Mouse (Mus musculus): ENCODE results near the gene Ccdc142.

Ccdc142 gene

DNA sequence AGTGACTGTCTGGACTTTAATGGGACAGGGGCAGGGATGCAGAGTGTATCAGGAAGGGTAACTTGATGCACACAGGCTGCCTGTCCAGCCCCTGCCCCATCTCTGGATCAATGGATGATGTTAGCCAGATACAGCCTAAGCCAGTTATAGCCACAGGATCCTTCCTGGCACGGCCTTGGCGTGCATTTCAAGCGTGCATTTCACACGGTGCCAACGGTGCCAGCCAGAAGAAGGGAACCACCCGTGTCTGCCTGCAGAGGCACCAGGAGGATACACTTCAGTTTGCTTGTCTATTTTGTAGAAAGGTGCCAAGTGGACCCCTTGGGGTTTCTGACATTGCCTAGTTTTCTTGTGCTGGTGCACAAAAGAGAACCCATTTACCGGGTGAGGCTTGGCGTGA, 38.6 kb downstream of the Ccdc142 start:
- ATAC-seq (ENCODE audit: low TSS enrichment), result no peak

DNA sequence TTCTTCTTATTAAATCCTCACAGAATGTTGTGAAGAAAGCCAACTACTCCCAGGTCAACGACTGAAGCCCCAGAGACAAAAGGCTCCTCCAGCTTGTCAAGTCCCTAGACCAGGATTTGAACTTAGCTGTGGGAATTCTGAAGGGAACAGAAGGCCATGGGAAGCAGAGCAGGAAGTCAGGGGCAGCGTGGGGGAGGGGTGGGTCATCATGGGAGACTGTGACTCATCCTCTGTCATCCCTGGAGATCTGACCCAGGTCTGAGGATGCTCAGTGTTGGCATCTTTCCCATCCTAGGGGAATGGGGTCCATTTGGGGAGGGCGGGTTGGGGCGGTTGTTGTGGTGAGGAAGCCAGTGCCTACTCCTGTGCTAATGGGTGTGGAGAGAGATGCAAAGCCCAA, 40.2 kb downstream of the Ccdc142 start:
- ATAC-seq (ENCODE audit: low TSS enrichment), result no peak

DNA sequence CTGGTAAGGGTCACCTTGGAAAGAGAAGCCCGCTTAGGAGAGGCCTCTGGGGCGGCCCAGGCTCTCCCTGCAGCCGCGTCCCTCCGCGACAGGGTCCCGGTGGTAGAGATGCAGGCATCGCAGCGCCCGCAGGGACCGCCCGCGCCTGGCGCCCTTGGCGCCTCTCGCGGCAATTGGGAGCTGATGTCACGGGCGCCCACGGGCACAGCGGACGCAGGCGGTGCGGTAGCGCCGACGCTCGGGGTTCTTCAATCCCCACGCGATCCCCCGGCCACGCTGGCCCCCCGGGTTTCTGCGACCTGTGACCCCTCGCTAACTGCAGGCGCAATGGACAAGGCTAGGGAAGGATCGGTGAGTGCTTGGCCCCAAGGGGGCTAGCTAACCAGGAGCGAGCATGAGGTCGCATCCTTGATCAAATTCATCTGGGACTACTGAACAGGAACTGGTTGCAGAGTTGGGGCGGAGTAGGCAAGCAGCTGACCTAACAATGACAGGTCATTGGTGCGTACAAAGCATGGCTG, 40.9 kb downstream of the Ccdc142 start:
- ATAC-seq (ENCODE audit: low TSS enrichment), result peak; percentile 55

DNA sequence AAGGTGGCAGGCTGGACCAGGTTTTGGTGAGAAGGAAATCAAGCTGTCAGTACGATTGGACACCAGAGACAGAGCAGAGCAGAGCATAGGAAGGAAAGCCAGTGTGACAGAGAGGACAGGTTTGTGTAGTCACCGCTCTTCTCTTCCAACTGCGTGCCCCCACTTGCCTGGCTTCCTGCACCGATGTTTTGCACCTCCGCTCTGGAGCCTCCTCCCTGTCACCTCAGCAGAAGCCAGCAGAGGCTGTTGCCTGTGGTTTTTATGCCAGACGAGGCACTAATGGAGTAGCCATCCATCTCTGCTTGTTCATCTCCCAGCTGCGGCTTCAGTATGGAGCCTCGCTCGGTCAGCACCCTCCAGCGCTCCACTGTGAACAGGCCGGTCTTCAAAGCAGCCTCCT, 41.5 kb downstream of the Ccdc142 start:
- ATAC-seq (ENCODE audit: low TSS enrichment), result peak; percentile 53

DNA sequence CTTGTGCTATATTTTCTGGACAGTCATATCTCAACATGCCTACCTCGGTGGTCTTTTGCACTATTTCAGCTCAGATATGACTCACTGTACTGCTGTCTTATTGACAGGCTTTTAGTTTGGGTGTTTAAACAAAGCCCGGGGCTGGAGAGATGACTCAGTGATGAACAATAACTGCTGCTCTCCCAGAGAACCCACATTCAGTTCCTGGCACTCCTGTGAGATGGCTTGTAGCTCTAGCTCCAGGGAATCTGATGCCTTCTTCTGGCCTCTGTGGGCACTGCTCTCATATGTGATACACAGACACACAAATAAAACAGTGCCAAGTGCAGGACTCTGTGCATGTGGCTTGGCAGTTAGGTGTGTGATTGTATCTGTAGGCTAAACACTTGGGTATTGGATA, 43.8 kb downstream of the Ccdc142 start:
- ATAC-seq (ENCODE audit: low TSS enrichment), result peak; percentile 18; the same call in 1 of the 2 replicates

DNA sequence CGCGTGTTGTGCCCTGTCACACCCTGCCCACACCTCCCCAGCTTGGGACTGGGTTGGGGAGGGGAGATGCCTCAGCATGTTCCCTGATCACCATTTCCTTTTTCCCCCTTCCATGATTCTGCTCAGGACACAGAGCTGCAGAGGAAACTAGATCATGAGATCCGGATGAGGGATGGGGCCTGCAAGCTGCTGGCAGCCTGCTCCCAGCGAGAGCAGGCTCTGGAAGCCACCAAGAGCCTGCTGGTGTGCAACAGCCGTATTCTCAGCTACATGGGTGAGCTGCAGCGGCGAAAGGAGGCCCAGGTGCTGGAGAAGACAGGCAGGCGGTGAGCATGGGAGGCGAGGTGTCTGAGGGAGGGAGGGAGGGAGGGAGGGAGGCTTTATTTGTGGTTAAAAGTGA, 44.4 kb downstream of the Ccdc142 start:
- peak; percentile 20 for ATAC-seq (ENCODE audit: low TSS enrichment)

DNA sequence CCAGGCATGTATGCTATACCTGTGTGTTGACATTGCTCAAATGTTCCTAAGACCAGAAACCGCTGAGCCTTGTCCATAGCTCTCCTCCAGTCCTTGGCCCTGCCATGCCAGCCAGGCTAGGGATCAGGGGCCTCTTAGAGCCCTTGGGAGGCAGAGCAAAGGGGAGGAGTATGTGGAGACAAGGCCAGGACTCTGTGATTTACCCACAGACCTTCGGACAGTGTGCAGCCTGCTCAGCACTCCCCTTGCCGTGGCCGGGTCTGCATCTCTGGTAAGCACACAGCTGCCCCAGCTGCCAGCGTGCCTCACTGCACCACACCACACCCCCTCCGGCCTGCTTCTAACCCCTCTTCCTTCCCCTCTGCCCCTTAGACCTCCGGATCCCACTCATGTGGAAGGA, 45.9 kb downstream of the Ccdc142 start:
- ATAC-seq (ENCODE audit: low TSS enrichment), result no peak

DNA sequence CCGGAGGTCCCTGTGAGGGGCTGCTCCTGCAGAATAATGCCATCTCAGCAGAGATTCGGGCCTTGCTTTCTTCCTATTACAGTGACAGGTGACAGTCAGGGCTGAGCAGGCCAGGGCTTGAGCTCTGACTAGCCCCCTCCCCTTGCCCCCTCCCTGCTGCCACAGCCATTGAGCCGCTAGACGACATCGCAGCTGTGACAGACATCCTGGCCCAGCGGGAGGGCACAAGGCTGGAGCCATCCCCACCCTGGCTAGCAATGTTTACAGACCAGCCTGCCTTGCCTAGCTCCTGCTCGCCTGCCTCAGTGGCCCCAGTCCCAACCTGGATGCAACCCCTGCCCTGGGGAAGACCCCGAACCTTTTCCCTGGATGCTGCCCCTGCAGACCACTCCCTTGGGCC, 50.3 kb downstream of the Ccdc142 start:
- ATAC-seq (ENCODE audit: low TSS enrichment), result no peak

DNA sequence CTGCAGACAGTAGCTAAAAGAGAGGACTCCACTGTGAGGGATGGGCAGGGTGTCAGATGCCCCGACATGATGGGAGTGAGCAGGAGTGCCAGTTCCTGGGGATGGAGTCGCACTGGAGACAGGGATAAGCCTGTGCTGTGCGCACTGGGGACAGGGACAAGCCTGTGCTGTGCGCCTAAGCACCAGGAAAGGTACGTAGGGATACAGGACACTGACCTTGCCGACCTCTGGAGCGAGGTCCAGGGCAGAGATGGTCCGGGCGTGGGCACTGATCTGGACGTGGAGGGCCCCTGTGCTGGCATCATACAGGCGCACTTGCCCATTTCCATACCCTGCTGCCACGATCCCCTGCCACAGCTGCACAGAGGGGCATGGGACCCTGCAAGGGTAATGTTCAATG, 51.6 kb downstream of the Ccdc142 start:
- no peak for ATAC-seq (ENCODE audit: low TSS enrichment)

DNA sequence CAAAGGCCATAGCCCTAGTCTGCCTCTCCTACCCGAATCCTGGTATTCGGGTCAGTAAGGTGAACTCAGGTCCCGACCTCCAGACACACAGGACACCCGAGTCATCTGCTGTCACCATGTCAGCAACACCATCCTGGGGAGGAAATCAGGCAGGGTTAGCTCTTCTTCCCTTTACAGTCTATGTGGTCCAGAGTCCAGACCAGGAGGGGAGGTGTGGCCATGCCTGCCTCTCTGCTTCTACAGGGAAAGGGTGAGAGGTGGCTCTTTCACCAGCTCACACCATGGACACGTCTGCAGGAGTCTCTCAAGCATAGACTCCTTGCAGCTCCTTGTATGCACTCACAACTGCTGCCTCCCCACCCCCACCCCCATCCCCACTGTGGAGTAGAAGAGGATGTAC, 52.1 kb downstream of the Ccdc142 start:
- no peak for ATAC-seq (ENCODE audit: low TSS enrichment)

DNA sequence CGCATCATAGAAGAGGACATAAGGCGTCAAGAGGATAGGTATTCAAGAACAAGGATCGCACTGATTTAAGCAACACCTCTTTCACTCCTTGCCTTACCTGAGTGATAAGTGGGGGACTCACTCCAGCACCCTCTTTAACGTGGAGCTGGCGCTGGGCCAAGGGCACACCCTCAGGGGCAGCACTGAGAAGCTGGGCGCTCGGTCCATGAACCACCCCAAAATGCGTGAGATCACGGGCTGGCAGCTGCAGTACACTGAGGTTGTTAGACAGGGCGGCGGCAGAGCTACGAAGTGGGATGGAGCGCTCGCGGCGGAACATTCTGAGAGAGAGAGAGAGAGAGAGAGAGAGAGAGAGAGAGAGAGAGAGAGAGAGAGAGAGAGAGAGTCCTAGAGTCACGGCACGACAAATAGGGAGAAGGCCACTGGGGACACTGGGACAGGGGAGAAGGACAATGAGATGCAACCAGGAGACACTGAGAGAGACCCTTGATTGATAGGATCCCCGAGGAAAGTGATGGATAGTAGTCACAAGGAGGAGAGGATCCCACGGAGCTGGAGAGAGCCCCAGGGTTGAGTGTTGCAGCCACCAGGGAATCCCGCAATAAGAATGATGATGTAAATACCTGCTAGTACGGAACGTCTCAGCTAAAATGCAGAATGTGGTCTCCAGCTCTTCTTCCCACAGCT, 54.3 kb downstream of the Ccdc142 start:
- peak; percentile 39 for ATAC-seq (ENCODE audit: low TSS enrichment)

DNA sequence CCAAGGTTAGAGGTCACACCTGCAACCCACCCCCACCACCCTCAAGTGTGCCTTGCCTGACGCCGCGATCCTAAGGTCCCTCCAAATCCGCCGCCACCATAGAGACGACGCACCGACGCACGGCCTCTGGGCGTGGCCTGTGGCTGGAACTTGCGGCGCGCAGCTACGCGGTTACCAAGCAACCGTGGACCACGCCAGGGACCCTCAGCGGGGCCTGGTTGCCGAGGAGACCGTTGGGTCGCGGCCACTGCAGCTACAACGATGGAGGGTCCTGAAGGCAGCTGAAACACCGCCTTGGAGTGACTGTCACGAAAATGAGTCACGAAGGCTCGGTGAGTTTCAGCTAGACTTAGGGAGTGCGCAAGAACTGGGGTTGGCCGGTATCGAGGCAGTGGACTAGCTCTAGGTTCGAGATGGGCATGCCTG, 54.9 kb downstream of the Ccdc142 start, which contains the start of the genes Wdr54 and 1700003E16Rik:
Gene Wdr54, minus strand, starts transcription at position 139 of the 426 bp plus-strand sequence.
Gene 1700003E16Rik, plus strand, starts transcription at position 146 of the 426 bp plus-strand sequence.
- peak; percentile 87 for ATAC-seq (ENCODE audit: low TSS enrichment)

Measured in frontal cortex, adult (tissue).